Mouse (Mus musculus) thymus, postnatal 36 days (tissue): Measurements from ENCODE around the gene Sfmbt2.
A peak's percentile ranks its signal among the peaks of the same experiment; 100 is the strongest.

ENCODE experiments used
- DNase-seq, 2 experiments: peaks; one replicate each; pipeline ENCODE4 v3.0.0; 2022; ENCODE audit warnings: mixed read lengths in 2 of 2

The Sfmbt2 gene

DNA sequence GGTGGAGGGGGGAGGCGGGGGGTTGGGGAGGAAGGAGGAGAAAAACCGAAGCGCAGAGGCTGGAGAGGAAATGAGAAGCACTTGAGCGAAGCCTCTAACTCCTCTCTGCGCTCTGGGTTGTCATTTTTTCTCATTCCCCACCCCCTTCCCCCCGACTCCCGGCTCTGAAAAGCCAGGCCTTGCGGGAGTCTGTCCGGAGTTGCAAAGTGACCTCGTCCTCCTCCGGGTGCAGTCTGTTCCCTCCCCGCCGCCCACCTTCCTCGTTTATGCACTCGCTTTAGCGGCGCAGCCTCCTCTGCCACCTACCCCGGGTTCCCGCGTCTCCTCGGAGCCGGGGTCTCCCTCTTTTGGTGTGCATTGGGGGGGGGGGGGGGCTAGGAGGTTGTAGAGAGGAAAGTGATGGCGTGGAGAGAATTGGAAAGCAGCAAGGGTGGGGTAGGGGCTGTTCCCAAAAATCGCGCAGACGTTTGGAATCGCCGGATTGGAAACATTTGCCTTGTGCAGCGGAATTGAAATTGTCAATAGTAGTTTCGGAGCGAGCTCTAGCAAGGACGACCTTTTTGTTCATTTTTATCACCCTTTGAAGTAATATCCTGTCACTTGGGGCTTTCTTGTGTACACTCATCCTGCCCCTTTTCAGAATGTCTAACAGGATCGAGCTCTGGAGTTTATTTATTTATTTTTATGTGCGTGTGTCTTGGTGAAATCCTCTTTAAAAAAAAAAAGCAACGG, 2.6 kb downstream of the Sfmbt2 start:
- DNase-seq: peak; percentile 47 to 50

- DNase-seq: peak; percentile 11 to 16
These were observed 3.3 kb downstream of the Sfmbt2 start for GRCm38 (mm10) chr2:10373508-10374206.

DNA sequence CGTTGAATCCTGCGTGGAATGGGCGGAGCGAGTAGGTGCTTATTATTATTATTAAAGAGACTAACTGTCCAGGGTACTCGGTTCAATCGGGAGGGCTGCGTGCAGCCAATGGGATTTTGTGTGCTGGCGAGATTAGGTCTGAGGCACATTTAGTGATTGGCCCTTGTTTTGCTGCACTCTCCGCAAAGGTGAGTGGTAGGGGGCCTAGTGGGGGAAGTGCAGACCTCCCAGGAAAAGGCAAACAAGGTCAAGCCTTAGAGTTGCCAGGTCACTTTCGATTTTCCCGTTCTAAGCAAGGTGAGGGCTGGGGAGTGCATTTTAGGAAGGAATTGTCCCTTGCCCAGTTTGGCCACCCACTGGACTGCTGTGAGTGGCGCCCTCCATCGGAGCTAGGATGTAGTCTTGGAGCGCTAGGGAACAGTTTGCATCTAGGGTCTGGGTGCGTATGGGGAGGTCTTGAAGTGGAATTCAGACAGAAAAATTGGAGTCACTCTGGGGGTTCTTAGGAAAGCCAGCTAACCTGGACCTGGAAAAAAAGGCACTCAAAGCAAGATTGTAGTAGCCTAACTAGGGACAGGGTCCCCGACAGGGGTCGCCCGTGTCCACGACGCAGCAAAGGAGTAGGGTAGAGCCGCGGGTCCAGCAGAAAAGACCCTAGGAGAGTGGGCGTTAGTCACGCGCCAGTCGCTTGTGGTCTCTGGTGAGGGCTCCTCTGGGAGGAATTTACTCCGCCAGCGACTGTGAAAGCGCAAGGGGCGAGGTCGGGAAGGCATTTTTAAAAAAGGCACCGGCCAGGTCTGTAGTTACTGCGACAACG, 4.1 kb downstream of the Sfmbt2 start:
- peak; percentile 38 to 39 for DNase-seq

- peak; percentile 4 to 8 for DNase-seq
These were observed 4.7 kb downstream of the Sfmbt2 start for GRCm38 (mm10) chr2:10375024-10375372.

GRCm38 (mm10) chr2:10389988-10390387, 19.7 kb downstream of the Sfmbt2 start:
- no peak for DNase-seq

GRCm38 (mm10) chr2:10390791-10391190, 20.5 kb downstream of the Sfmbt2 start:
- no peak for DNase-seq

- no peak for DNase-seq
These were observed 24.8 kb downstream of the Sfmbt2 start for GRCm38 (mm10) chr2:10395143-10395542.

GRCm38 (mm10) chr2:10397790-10398189, 27.5 kb downstream of the Sfmbt2 start:
- DNase-seq: no peak

DNA sequence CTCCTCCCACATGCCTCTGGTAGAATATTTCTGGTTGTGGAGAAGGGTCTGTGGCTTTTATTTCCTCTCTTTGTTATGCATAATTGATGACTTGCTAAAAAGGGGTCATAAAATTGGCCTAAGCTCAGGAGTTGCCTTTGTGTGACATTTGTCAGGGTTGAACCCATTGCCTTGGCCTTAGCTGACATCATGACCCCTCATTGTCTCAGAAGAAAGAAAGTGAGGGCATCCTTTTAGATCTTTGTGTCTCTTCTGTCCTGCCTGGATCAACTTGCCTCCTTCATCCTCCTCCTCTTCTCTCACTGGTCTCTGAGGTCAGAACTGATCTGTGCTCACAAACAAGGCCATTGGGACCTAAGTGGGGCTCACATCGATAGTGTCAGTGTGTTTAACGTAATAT, 35.8 kb downstream of the Sfmbt2 start:
- DNase-seq: no peak

GRCm38 (mm10) chr2:10409422-10409821, 39.1 kb downstream of the Sfmbt2 start:
- DNase-seq: no peak

- DNase-seq: no peak
These were observed 39.8 kb downstream of the Sfmbt2 start for GRCm38 (mm10) chr2:10410069-10410468.

- no peak for DNase-seq
These were observed 50.7 kb downstream of the Sfmbt2 start for GRCm38 (mm10) chr2:10420944-10421420.

GRCm38 (mm10) chr2:10437290-10437689, 67.0 kb downstream of the Sfmbt2 start:
- no peak for DNase-seq

DNA sequence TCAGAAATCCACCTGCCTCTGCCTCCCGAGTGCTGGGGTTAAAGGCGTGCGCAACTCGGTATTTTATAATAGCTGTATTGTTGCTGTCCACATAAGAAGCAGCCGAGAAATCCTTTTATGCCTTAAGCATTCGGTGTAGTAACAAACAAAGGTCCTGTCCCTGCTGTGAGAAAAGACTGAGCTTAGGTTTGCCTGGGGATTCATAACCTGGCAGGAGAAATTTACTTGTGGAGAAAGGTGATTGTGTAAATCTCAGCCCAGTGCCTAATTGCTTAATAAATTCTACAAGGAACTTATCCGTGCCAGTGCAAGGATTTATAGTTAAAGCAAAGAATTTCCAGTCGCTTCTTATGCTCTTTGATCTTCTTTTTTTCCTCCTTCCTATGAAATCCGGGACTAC, 71.5 kb downstream of the Sfmbt2 start:
- DNase-seq: no peak

DNA sequence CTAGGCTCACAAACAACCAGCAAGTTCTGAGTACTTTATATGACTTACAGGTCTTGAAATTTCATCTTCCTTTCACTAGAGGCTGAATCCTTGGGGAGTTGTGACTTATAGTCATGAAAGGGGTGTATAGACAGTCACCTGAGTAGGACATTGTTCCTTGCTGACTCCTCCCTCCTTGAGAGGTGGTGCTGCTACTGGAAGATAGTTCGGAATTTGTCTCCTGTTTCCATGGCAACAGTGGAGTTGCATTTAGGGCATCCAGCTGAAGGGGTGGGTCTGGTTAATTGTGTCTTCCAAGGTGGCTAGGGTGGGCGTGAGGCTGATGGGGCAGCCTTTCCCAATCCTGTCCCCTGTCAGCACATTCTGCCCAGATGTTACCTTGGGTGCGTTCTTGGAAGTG, 83.3 kb downstream of the Sfmbt2 start:
- no peak for DNase-seq

DNA sequence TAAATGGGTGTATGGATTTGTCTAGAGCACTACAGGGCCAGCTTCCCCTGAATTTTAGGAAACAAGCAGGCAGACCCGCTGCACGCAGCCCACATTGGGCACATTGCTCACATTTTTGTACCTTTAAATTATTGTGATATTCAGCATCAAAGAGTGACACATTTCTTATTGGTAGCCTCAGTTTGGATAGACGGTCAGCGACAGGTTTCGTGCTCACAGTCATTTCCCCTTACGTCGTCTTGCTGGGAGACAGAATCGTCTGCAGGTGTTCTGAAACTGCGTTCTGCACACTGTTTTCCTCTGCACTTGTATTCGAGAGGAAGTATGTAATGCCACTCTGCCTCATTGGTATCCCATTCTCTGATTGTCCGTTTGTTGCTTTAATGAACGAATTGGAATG, 88.0 kb downstream of the Sfmbt2 start:
- DNase-seq: no peak

DNA sequence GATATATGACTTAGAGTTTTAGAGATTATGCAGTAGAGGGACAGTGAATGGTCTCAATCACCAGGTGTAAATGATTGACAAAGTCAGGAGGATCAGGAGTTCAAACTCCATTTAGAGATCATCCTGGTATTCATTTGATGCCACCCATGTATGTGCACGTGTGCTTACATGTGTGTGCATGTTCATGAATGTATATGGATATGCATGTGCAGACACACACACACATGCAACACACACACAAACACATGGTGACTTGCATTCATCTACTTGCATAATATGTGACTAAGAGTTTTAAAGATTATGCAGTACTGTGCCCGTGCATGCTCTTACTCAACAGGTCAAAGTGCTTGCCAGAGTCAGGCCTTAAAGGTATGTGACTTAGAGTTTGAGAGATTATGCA, 146.2 kb downstream of the Sfmbt2 start:
- no peak for DNase-seq

DNA sequence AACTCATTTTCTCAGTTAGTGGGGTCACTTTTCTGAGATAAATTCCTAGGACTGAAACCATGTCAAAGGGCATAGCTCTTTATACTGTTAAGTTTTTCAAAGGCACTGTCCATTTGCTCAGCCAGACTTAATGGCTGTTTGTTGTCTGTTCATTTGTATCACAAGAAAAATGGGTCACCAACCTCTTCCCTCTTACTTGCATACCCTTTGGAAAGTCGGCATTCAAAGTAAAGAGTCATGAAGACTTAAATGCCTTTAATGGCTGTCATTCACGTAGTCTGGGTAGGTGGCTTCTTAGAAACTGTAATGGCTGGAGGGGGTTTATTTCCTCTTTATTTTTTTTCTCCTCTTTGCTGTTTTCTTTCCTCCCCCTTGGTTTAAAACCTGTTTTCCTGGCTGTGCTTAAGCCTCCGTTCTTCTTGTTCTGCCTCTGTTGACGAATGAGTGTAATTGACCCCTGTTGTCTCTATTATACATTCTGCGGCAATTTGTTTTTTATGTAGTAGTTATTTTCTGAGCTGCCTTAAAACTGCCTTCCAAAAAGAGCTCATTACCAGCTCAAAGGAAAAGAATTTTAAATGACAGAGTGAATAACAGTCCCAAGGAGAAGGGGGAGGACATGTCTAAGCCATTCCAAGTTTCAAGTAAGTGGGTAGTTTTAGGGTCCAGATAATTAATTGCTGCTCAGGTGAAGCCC, 151.6 kb downstream of the Sfmbt2 start:
- no peak for DNase-seq

GRCm38 (mm10) chr2:10525622-10526021, 155.3 kb downstream of the Sfmbt2 start:
- DNase-seq: no peak

- no peak for DNase-seq
These were observed 171.5 kb downstream of the Sfmbt2 start for GRCm38 (mm10) chr2:10541762-10542161.

- DNase-seq: no peak
These were observed 172.1 kb downstream of the Sfmbt2 start for GRCm38 (mm10) chr2:10542388-10542787.

GRCm38 (mm10) chr2:10558816-10559215, 188.5 kb downstream of the Sfmbt2 start:
- DNase-seq: no peak

DNA sequence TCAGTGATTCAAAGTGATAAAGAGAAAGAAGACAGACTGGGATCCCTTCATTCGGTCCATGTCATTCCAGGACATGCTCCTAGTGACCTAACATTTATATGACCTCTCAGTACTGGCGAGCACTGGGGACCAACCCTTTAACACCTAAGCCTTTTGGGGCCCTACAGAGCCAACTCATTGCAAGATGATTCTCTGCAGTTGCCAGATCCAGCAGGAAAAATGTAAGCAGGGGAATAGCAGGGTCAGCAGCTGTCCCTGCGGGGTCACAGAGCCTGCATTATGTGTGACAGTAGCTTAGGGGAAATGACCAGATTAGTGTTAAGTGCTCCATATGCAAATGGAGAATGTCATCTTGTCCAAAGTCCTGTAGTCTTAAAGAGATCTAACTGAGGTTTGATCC, 195.2 kb downstream of the Sfmbt2 start:
- no peak for DNase-seq
